In genomic region chr4:126254315-126255112, GRCm38 (mm10) we compare ENCODE assay signal across 8 mouse cellular contexts. TPM values are rescaled to one million over a fixed set of nuclear protein-coding genes. Genes with fewer than 3 reads are reported as not detected.
DNase-seq lines count a peak whose midpoint lies in the region; ATAC-seq and TF ChIP-seq lines count a peak whose summit lies in the region.

No protein-coding gene starts in this region.

- H3K9ac ChIP-seq in heart, embryonic 16.5 days (ENCODE audit: low read length) = peak overlapping the region; percentile 99
- peak overlapping the region; percentile 98 for H3K9ac ChIP-seq in stomach, postnatal 0 days (ENCODE audit: low read length)

- no peak for TF ChIP-seq EP300 in stomach, postnatal 0 days (optimal IDR thresholded peaks at IDR 0.05)

- 48% methylated on average over 9 of the region's 9 CpGs for WGBS in thymus, adult 2 months
- 16% methylated on average over 9 of the region's 9 CpGs for WGBS in heart, embryonic 16.5 days
- 20% methylated on average over 9 of the region's 9 CpGs for WGBS in stomach, postnatal 0 days

- H3K27ac ChIP-seq in thymus, adult 2 months (ENCODE audit: control insufficient read depth, insufficient read depth, low read length) = no peak overlapping the region
- peak overlapping the region; percentile 94 for H3K27ac ChIP-seq in heart, embryonic 16.5 days (ENCODE audit: low read length)
- H3K27ac ChIP-seq in stomach, postnatal 0 days (replicated peaks) = peak overlapping the region; percentile 93

- H3K36me3 ChIP-seq in thymus, adult 2 months (ENCODE audit: control insufficient read depth, insufficient read depth, low read length) = no peaks in the 10 kb centered on the region
- H3K36me3 ChIP-seq in heart, embryonic 16.5 days (ENCODE audit: control insufficient read depth, insufficient read depth) = no peaks in the 10 kb centered on the region
- H3K36me3 ChIP-seq in stomach, postnatal 0 days (ENCODE audit: control insufficient read depth, insufficient read depth, low read length) = no peaks in the 10 kb centered on the region

- H3K4me3 ChIP-seq in thymus, adult 2 months (ENCODE audit: control insufficient read depth, insufficient read depth, low read length) = peak overlapping the region; percentile 96
- H3K4me3 ChIP-seq in heart, embryonic 16.5 days (ENCODE audit: low read length) = peak overlapping the region; percentile 98
- H3K4me3 ChIP-seq in stomach, postnatal 0 days (ENCODE audit: low read depth, low read length) = peak overlapping the region; percentile 99

- H3K9me3 ChIP-seq in heart, embryonic 16.5 days (replicated peaks; ENCODE audit: control insufficient read depth, low read length) = no peaks in the 10 kb centered on the region
- H3K9me3 ChIP-seq in stomach, postnatal 0 days (ENCODE audit: control insufficient read depth, low read length) = no peaks in the 10 kb centered on the region

- no peak for TF ChIP-seq CTCF in thymus, adult 2 months (IDR thresholded peaks at IDR 0.05; ENCODE audit: borderline replicate concordance, control insufficient read depth, extremely low read depth, insufficient read depth, low read length, poor library complexity)
- no peak for TF ChIP-seq CTCF in stomach, postnatal 0 days (IDR thresholded peaks at IDR 0.05; ENCODE audit: low read depth)

- H3K4me2 ChIP-seq in heart, embryonic 16.5 days (ENCODE audit: low read depth, low read length) = peak overlapping the region; percentile 87
- peak overlapping the region; percentile 82 for H3K4me2 ChIP-seq in stomach, postnatal 0 days (replicated peaks; ENCODE audit: low read depth)

- H3K27me3 ChIP-seq in thymus, adult 2 months (ENCODE audit: control insufficient read depth, insufficient read depth, low read length) = no peaks in the 10 kb centered on the region
- H3K27me3 ChIP-seq in heart, embryonic 16.5 days (ENCODE audit: control insufficient read depth, insufficient read depth, low read length) = no peaks in the 10 kb centered on the region
- H3K27me3 ChIP-seq in stomach, postnatal 0 days (ENCODE audit: control insufficient read depth, insufficient read depth, low read length) = no peaks in the 10 kb centered on the region

- H3K4me1 ChIP-seq in thymus, adult 2 months (replicated peaks; ENCODE audit: control insufficient read depth, insufficient read depth, low read length) = peaks cover 47% of the 10 kb centered on the region
- H3K4me1 ChIP-seq in heart, embryonic 16.5 days (ENCODE audit: control insufficient read depth, insufficient read depth, low read length) = peaks cover 67% of the 10 kb centered on the region
- peaks cover 14% of the 10 kb centered on the region for H3K4me1 ChIP-seq in stomach, postnatal 0 days (replicated peaks; ENCODE audit: control insufficient read depth, insufficient read depth)

- DNase-seq in thymus, adult 2 months = peak; percentile 22
- no peak for DNase-seq in thymus, adult 18-20 months
- peak; percentile 47 for DNase-seq in embryo, embryonic 11 days
- peak; percentile 83 for DNase-seq in layer of hippocampus, adult 9-11 months
- DNase-seq in lung, postnatal 14 days = peak; percentile 53
- no peak for DNase-seq in stomach, postnatal 0 days (ENCODE audit: low spot score)
- no peak for DNase-seq in spleen, postnatal 14 days (ENCODE audit: low spot score in 2 of 2)

- ATAC-seq in heart, embryonic 16.5 days (replicated peaks; ENCODE audit: extremely low read depth, insufficient read depth, low FRiP score) = no peak
- peak; percentile 4; the same call in 1 of the 2 replicates for ATAC-seq in stomach, postnatal 0 days (ENCODE audit: low FRiP score, low TSS enrichment)

- TF ChIP-seq POLR2A in thymus, adult 2 months (IDR thresholded peaks at IDR 0.05; ENCODE audit: control insufficient read depth, extremely low read depth, insufficient read depth, low read length, poor library complexity) = 0 out of 2 replicates have a peak, but pooled peaks have one; percentile 8

RNA-seq across cellular contexts. Expression of gene Map7d1, which starts 1.6 kb away (rescaled TPM):
- polyA plus RNA-seq in thymus, adult 2 months (2012; rRNA removed) = 74.6 and 84.2 TPM in 2 replicates
- polyA plus RNA-seq in heart, embryonic 16.5 days (2015; fragmentation: Nextera tagmentation; extraction: Ambion mirVana) = 34.7 and 36.1 TPM in 2 replicates
- polyA plus RNA-seq in stomach, postnatal 0 days (2015; fragmentation: Nextera tagmentation; extraction: Ambion mirVana) = 15.2 and 17.8 TPM in 2 replicates

RNA-seq across cellular contexts. Expression of gene Trappc3, which starts 7.6 kb away (rescaled TPM):
- polyA plus RNA-seq in thymus, adult 2 months (2012; rRNA removed) = 48.0 and 55.1 TPM in 2 replicates
- 78.1 and 81.3 TPM in 2 replicates for polyA plus RNA-seq in heart, embryonic 16.5 days (2015; fragmentation: Nextera tagmentation; extraction: Ambion mirVana)
- polyA plus RNA-seq in stomach, postnatal 0 days (2015; fragmentation: Nextera tagmentation; extraction: Ambion mirVana) = 80.7 and 84.6 TPM in 2 replicates

RNA-seq across cellular contexts. Expression of gene Col8a2, which starts 32.1 kb away (rescaled TPM):
- polyA plus RNA-seq in thymus, adult 2 months (2012; rRNA removed) = 0.28 and 0.35 TPM in 2 replicates
- polyA plus RNA-seq in heart, embryonic 16.5 days (2015; fragmentation: Nextera tagmentation; extraction: Ambion mirVana) = 4.5 and 5.0 TPM in 2 replicates
- polyA plus RNA-seq in stomach, postnatal 0 days (2015; fragmentation: Nextera tagmentation; extraction: Ambion mirVana) = 6.4 and 7.8 TPM in 2 replicates

RNA-seq across cellular contexts. Expression of gene Thrap3, which starts 52.0 kb away (rescaled TPM):
- polyA plus RNA-seq in thymus, adult 2 months (2012; rRNA removed) = 91.8 and 101 TPM in 2 replicates
- 137 and 143 TPM in 2 replicates for polyA plus RNA-seq in heart, embryonic 16.5 days (2015; fragmentation: Nextera tagmentation; extraction: Ambion mirVana)
- polyA plus RNA-seq in stomach, postnatal 0 days (2015; fragmentation: Nextera tagmentation; extraction: Ambion mirVana) = 70.3 and 78.7 TPM in 2 replicates

Comparison
In these comparisons a context has a peak if more than half of its experiments do, and no peak if none do; other contexts are left out.
1. DNase-seq: peak in thymus, adult 2 months (single experiment), embryo, embryonic 11 days (single experiment), layer of hippocampus, adult 9-11 months (single experiment) and lung, postnatal 14 days (single experiment); none in thymus, adult 18-20 months (0 of 2), stomach, postnatal 0 days (single experiment) and spleen, postnatal 14 days (0 of 2).
2. Peak in every context shown above with its lines, with median percentiles within 50 percentile points of each other: H3K4me3 ChIP-seq.